Mouse (Mus musculus) heart, embryonic 16.5 days (tissue): Measurements from ENCODE around the gene Nppb. TPM values are rescaled to one million over a fixed set of nuclear protein-coding genes. Genes with fewer than 3 reads are reported as not detected.

Source experiments
- ATAC-seq: fragments of 200-750 bp; cut with Nextera tagmentation; replicated peaks from 2 replicates; pipeline ENCODE4 v1.8.0; 2017; ENCODE audit warnings: moderate number of reproducible peaks; ENCODE audit not compliant: insufficient read depth, low FRiP score; ENCODE audit errors: extremely low read depth
- H3K27ac ChIP-seq: fragments of 300-500 bp; sonication (generic); 2 replicates; pipeline ENCODE4 v1.5.1; 2014; ENCODE audit warnings: mild to moderate bottlenecking, low read length, control low read depth, moderate library complexity
- H3K27me3 ChIP-seq: fragments of 300-500 bp; sonication (generic); 2 replicates; pipeline ENCODE4 v1.6.1; 2014; ENCODE audit warnings: low read length, mixed read lengths; ENCODE audit not compliant: control insufficient read depth, insufficient read depth
- H3K36me3 ChIP-seq: fragments of 300-500 bp; sonication (generic); 2 replicates; pipeline ENCODE4 v1.6.1; 2014; ENCODE audit not compliant: control insufficient read depth, insufficient read depth
- H3K4me1 ChIP-seq: fragments of 300-500 bp; sonication (generic); 2 replicates; pipeline ENCODE4 v1.6.1; 2014; ENCODE audit warnings: low read length, mixed read lengths; ENCODE audit not compliant: control insufficient read depth, insufficient read depth
- H3K4me2 ChIP-seq: fragments of 300-500 bp; sonication (generic); 2 replicates; pipeline ENCODE4 v1.6.1; 2014; ENCODE audit warnings: low read depth, mild to moderate bottlenecking, control low read depth, low read length
- H3K4me3 ChIP-seq: fragments of 300-500 bp; sonication (generic); 2 replicates; pipeline ENCODE4 v1.5.1; 2014; ENCODE audit warnings: mild to moderate bottlenecking, control low read depth, low read length
- H3K9ac ChIP-seq: fragments of 300-500 bp; sonication (generic); 2 replicates; pipeline ENCODE4 v1.6.1; 2014; ENCODE audit warnings: low read length, control low read depth
- H3K9me3 ChIP-seq: fragments of 300-500 bp; sonication (generic); replicated peaks from 2 replicates; pipeline ENCODE4 v1.6.1; 2016; ENCODE audit warnings: low read length; ENCODE audit not compliant: control insufficient read depth
- WGBS: fragments of 180-500 bp; shearing (Covaris S2); extraction: QIAGEN DNeasy Blood & Tissue Kit; methylation state at CpG from one replicate; pipeline ENCODE4 v1.1.7; 2014; 5-methylcytosine and 5-hydroxymethylcytosine counted together
- polyA plus RNA-seq: library from polyadenylated mRNA; unstranded; fragments of >200 nt; fragmentation: Nextera tagmentation; extraction: Ambion mirVana; gene quantifications from 2 replicates; pipeline ENCODE4 v1.2.1, GENCODE M21; 2015

The Nppb gene
- polyA plus RNA-seq, 1 experiment from 2014 or later, result 197 TPM

GRCm38 (mm10) chr4:147941045-147942020, 44.3 kb upstream of the Nppb start:
- Histone ChIP-seq H3K27ac (peak overlapping the region; percentile 75), H3K4me2 (peak overlapping the region; percentile 94), H3K36me3 (peaks cover 25% of the 10 kb centered on the region), H3K4me1 (peaks cover 45% of the 10 kb centered on the region), H3K4me3 (peak overlapping the region; percentile 72), H3K9me3 (no peaks in the 10 kb centered on the region), H3K27me3 (no peaks in the 10 kb centered on the region), H3K9ac (peak overlapping the region; percentile 84)
- 5% methylated on average over 84 of the region's 88 CpGs for WGBS
- peak; percentile 20 for ATAC-seq

DNA sequence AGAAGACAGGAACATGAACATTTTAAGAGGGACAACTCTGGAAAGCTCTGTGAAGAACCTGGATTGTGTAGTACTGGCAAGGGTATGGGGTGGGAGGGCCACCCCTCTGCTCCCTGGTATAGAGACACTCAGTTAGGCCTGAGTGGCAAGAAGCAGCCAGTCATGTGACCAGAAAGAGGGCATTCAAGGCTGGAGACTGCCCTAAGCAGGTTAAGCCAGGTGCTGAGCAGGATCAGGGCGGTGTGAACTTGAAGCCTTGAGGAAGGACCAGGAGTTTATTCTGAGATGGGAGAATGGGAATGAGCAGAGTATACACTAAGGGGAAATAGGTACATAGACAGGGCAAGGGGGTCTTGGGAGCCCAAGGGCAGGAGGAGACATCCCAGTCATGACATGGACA, 42.6 kb upstream of the Nppb start:
- H3K4me2 ChIP-seq, result peak overlapping the region; percentile 3; the same call in 1 of the 2 replicates
- H3K4me3 ChIP-seq, result no peak overlapping the region
- no peak for ATAC-seq
- peaks cover 36% of the 10 kb centered on the region for H3K36me3 ChIP-seq
- H3K9me3 ChIP-seq, result no peaks in the 10 kb centered on the region
- H3K9ac ChIP-seq, result no peak overlapping the region
- H3K4me1 ChIP-seq, result peaks cover 38% of the 10 kb centered on the region
- no peak overlapping the region for H3K27ac ChIP-seq
- no peaks in the 10 kb centered on the region for H3K27me3 ChIP-seq
- 88% methylated on average over 1 of the region's 1 CpGs for WGBS

GRCm38 (mm10) chr4:147947511-147947910, 38.1 kb upstream of the Nppb start:
- 71% methylated on average over 2 of the region's 2 CpGs for WGBS
- no peak overlapping the region for H3K4me3 ChIP-seq
- no peak overlapping the region for H3K9ac ChIP-seq
- no peaks in the 10 kb centered on the region for H3K27me3 ChIP-seq
- no peak overlapping the region for H3K27ac ChIP-seq
- no peak overlapping the region for H3K4me2 ChIP-seq
- H3K4me1 ChIP-seq, result peaks cover 6% of the 10 kb centered on the region
- no peak for ATAC-seq
- peaks cover 40% of the 10 kb centered on the region for H3K36me3 ChIP-seq
- no peaks in the 10 kb centered on the region for H3K9me3 ChIP-seq

- no peak overlapping the region for H3K9ac ChIP-seq
- no peaks in the 10 kb centered on the region for H3K27me3 ChIP-seq
- H3K4me1 ChIP-seq, result no peaks in the 10 kb centered on the region
- H3K27ac ChIP-seq, result no peak overlapping the region
- no peak overlapping the region for H3K4me2 ChIP-seq
- no peaks in the 10 kb centered on the region for H3K9me3 ChIP-seq
- no peak overlapping the region for H3K4me3 ChIP-seq
- peak; percentile 28; the same call in 1 of the 2 replicates for ATAC-seq
- H3K36me3 ChIP-seq, result peaks cover 2% of the 10 kb centered on the region; the same call in 1 of the 2 replicates
- 11% methylated on average over 4 of the region's 4 CpGs for WGBS
Measured at GRCm38 (mm10) chr4:147953590-147953989, 32.0 kb upstream of the Nppb start.

DNA sequence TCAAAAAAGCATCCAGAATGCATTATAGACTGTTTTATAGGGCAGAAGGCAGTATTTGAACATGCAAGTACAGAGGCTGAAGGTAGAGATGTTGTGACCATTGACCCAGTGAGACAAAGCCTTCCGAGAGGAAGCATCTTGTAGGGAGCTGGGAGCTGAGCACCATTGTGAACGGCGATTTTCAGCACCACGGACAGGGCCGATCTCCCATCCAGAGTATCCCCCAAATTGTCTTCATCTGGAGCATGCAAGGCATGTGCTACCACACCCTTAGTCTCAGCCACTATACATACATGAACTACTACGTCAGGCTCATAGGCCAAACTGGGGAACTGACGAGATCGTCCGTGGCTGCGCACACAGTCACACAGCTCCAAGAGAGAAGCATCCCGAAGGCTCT, 28.4 kb upstream of the Nppb start:
- H3K36me3 ChIP-seq, result no peaks in the 10 kb centered on the region
- no peak overlapping the region for H3K9ac ChIP-seq
- no peak overlapping the region for H3K27ac ChIP-seq
- H3K27me3 ChIP-seq, result no peaks in the 10 kb centered on the region
- ATAC-seq, result no peak
- no peaks in the 10 kb centered on the region for H3K9me3 ChIP-seq
- H3K4me2 ChIP-seq, result no peak overlapping the region
- 37% methylated on average over 11 of the region's 11 CpGs for WGBS
- no peak overlapping the region for H3K4me3 ChIP-seq
- no peaks in the 10 kb centered on the region for H3K4me1 ChIP-seq

- WGBS, result 27% methylated on average over 6 of the region's 6 CpGs
Measured at GRCm38 (mm10) chr4:147959881-147960831, 25.4 kb upstream of the Nppb start.

GRCm38 (mm10) chr4:147962781-147963180, 22.8 kb upstream of the Nppb start:
- peak overlapping the region; percentile 74 for H3K27ac ChIP-seq
- H3K36me3 ChIP-seq, result no peaks in the 10 kb centered on the region
- H3K4me2 ChIP-seq, result no peak overlapping the region
- H3K9me3 ChIP-seq, result no peaks in the 10 kb centered on the region
- peaks cover 18% of the 10 kb centered on the region for H3K4me1 ChIP-seq
- H3K9ac ChIP-seq, result no peak overlapping the region
- H3K4me3 ChIP-seq, result no peak overlapping the region
- no peaks in the 10 kb centered on the region for H3K27me3 ChIP-seq
- ATAC-seq, result no peak
- 35% methylated on average over 6 of the region's 6 CpGs for WGBS

More at GRCm38 (mm10) chr4:147959881-147960831, 25.4 kb upstream of the Nppb start:
- peak; percentile 75 for ATAC-seq
- Histone ChIP-seq H3K27me3 (no peaks in the 10 kb centered on the region), H3K9me3 (no peaks in the 10 kb centered on the region), H3K4me2 (no peak overlapping the region), H3K9ac (no peak overlapping the region), H3K36me3 (no peaks in the 10 kb centered on the region), H3K4me3 (no peak overlapping the region), H3K27ac (no peak overlapping the region), H3K4me1 (peaks cover 10% of the 10 kb centered on the region; the same call in 1 of the 2 replicates)

DNA sequence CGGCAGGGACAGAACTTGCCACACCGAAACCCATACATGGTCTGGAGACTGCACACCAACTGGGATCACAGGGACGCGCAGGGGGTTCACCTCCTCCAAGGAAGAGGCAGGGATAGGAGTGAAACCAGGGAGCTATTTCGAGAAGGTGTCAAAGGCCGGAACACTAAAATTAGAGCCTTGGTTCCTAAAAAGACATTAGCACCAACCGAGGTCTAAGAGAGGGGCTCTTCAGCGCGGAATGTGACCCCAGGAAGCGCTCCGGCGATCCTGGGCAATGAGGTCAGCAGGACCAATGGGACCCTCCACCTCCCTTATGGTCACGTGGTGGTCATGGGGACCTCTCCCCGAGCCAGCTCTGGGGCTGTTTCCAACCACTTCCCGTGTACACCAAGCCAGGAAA, 22.0 kb upstream of the Nppb start:
- Histone ChIP-seq H3K4me2 (peak overlapping the region; percentile 38; the same call in 1 of the 2 replicates), H3K4me3 (no peak overlapping the region), H3K27me3 (no peaks in the 10 kb centered on the region), H3K27ac (peak overlapping the region; percentile 74), H3K9me3 (no peaks in the 10 kb centered on the region), H3K9ac (0 out of 2 replicates have a peak overlapping the region, but pooled peaks have one; percentile 48), H3K4me1 (peaks cover 18% of the 10 kb centered on the region), H3K36me3 (no peaks in the 10 kb centered on the region)
- ATAC-seq, result peak; percentile 46
- 52% methylated on average over 15 of the region's 15 CpGs for WGBS
